Mouse (Mus musculus): ENCODE measurements around the gene Rps6kl1. TPM values are rescaled to one million over a fixed set of nuclear protein-coding genes. Genes with fewer than 3 reads are reported as not detected.

The Rps6kl1 gene
- polyA plus RNA-seq, 1 experiment from 2014 or later, result not detected

- no peak overlapping the region for H3K27ac ChIP-seq
- H3K4me3 ChIP-seq (ENCODE audit: inconsistent target), result no peak overlapping the region
- WGBS (ENCODE audit: missing documents), result 85% methylated on average over 7 of the region's 7 CpGs
- peaks cover 67% of the 10 kb centered on the region for H3K79me2 ChIP-seq (ENCODE audit: inconsistent target)
- H3K36me3 ChIP-seq (ENCODE audit: inconsistent target), result peaks cover 26% of the 10 kb centered on the region; the same call in 1 of the 2 replicates
Measured at GRCm38 (mm10) chr12:85112550-85113251, 38.4 kb downstream of the Rps6kl1 start.

- under 1% methylated on average over 82 of the region's 83 CpGs for WGBS (ENCODE audit: missing documents)
- H3K79me2 ChIP-seq (ENCODE audit: inconsistent target), result peaks cover 50% of the 10 kb centered on the region
- peak within 1 kb of the TSS; percentile 64 for H3K4me3 ChIP-seq (ENCODE audit: inconsistent target)
- peaks cover 14% of the 10 kb centered on the region; the same call in 1 of the 2 replicates for H3K36me3 ChIP-seq (ENCODE audit: inconsistent target)
- H3K27ac ChIP-seq, result peak within 1 kb of the TSS; percentile 73
Measured at GRCm38 (mm10) chr12:85110698-85111592, 40.1 kb downstream of the Rps6kl1 start, which contains the start of the genes Prox2 and Dlst. Gene Prox2 (minus strand): TSS chr12:85110759. Gene Dlst (plus strand): TSS chr12:85110833.

DNA sequence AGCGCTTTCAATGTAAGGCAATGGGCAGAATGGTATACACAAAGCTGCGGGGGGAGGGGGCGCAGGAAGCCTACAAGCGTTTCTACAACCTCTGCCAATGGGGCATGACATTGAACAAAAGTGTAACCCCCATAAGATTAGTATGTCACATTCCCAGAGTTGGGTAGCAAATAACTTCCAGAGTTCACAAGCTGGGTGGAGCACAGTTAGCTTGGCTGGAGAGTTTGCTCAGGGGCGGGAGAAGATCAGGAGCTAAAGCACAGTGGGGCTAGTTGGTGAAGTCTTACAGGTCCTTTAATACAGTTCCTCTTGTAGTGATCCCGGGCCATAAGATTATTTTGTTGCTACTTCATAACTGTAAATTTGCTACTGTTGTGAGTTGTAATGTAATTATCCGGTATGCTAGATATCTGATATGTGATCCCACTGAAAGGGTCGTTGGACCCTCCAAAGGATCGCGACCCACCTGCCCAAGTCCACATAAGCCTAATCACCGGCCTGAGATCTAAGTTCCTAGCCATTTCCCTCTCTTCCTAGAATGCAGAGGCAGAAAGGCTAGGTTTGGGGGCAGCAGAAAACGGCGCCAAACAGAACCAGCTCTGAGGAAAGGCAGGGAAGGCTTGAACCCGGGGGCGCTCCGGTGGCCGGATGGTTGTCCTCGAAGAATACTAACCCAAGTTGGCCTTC lies 40.9 kb downstream of the Rps6kl1 start:
- peaks cover 7% of the 10 kb centered on the region; the same call in 1 of the 2 replicates for H3K36me3 ChIP-seq (ENCODE audit: inconsistent target)
- H3K79me2 ChIP-seq (ENCODE audit: inconsistent target), result peaks cover 42% of the 10 kb centered on the region
- H3K27ac ChIP-seq, result peak overlapping the region; percentile 73
- 12% methylated on average over 18 of the region's 18 CpGs for WGBS (ENCODE audit: missing documents)
- H3K4me3 ChIP-seq (ENCODE audit: inconsistent target), result peak overlapping the region; percentile 64

DNA sequence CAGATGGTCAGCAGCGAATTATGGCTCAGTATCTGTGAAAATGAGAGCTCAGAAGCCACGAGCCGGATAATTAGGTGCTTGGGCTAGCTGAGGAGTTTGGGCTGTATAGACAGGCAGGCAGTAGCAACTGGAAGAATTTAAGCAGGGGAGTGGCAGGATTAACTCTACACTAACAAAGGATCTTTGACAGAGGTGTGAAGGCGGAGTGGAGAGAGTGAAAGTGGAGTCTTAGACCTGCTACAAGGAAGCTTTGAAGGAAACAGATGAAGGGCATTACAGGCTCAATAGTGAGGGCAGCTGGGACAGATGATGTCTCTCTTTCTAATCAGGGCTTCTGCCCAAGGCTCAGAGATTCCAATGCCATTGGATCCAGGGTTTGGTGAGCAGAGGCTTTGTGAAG lies 41.6 kb downstream of the Rps6kl1 start:
- no peak overlapping the region for H3K4me3 ChIP-seq (ENCODE audit: inconsistent target)
- H3K79me2 ChIP-seq (ENCODE audit: inconsistent target), result peaks cover 34% of the 10 kb centered on the region
- H3K36me3 ChIP-seq (ENCODE audit: inconsistent target), result no peaks in the 10 kb centered on the region
- WGBS (ENCODE audit: missing documents), result 98% methylated on average over 4 of the region's 4 CpGs
- peak overlapping the region; percentile 40 for H3K27ac ChIP-seq

DNA sequence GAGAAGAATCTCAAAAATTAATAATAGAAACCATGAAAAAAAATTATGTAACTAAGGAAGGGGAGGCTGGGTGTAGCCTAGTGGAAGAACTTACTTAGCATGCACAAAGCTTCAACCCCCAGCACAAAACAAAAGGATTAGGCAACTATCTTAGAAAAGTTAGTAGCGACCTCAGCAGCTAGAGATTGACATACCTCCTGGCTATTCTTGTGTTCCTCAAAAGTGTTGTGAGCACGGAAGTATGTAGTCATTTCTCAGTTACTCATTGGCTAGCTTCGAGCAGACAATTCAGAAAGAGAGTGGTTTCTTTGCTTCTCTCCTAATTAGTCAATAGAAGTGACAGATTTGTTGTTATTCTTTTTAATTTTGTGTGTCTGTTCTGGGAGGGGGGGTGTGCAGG lies 42.4 kb downstream of the Rps6kl1 start:
- Histone ChIP-seq H3K36me3 (ENCODE audit: inconsistent target) (no peaks in the 10 kb centered on the region), H3K4me3 (ENCODE audit: inconsistent target) (no peak overlapping the region), H3K79me2 (ENCODE audit: inconsistent target) (peaks cover 26% of the 10 kb centered on the region), H3K27ac (peak overlapping the region; percentile 40)
- WGBS (ENCODE audit: missing documents), result 20% methylated on average over 3 of the region's 3 CpGs

GRCm38 (mm10) chr12:85106292-85106691 lies 44.8 kb downstream of the Rps6kl1 start:
- H3K4me3 ChIP-seq (ENCODE audit: inconsistent target), result no peak overlapping the region
- no peaks in the 10 kb centered on the region for H3K36me3 ChIP-seq (ENCODE audit: inconsistent target)
- peaks cover 3% of the 10 kb centered on the region for H3K79me2 ChIP-seq (ENCODE audit: inconsistent target)
- WGBS (ENCODE audit: missing documents), result 43% methylated on average over 8 of the region's 8 CpGs
- no peak overlapping the region for H3K27ac ChIP-seq

DNA sequence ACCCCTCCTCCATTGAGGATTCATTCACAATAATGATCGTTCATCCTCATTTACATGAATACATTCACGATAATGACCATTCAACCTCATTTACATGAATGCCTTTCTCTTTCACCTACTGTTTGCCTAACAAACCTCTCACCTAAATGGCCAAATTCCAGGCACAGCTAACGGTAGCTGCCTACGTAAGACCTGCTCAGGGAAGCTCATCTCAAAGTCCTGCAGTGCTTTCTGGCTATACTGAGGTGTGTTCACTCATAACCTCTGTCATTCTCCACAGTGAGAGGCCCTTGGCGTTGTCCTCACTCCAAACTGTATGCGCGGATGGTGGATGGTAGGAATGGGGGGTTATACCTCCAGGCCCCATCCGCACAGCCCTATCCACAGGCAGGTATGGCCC lies 46.3 kb downstream of the Rps6kl1 start:
- Histone ChIP-seq H3K79me2 (ENCODE audit: inconsistent target) (no peaks in the 10 kb centered on the region), H3K4me3 (ENCODE audit: inconsistent target) (no peak overlapping the region), H3K36me3 (ENCODE audit: inconsistent target) (no peaks in the 10 kb centered on the region), H3K27ac (no peak overlapping the region)
- WGBS (ENCODE audit: missing documents), result 95% methylated on average over 8 of the region's 8 CpGs

GRCm38 (mm10) chr12:85103096-85103495 lies 48.0 kb downstream of the Rps6kl1 start:
- Histone ChIP-seq H3K4me3 (ENCODE audit: inconsistent target) (no peak overlapping the region), H3K36me3 (ENCODE audit: inconsistent target) (no peaks in the 10 kb centered on the region), H3K79me2 (ENCODE audit: inconsistent target) (no peaks in the 10 kb centered on the region), H3K27ac (no peak overlapping the region)
- WGBS (ENCODE audit: missing documents), result 90% methylated on average over 8 of the region's 8 CpGs

GRCm38 (mm10) chr12:85101521-85102106 lies 49.5 kb downstream of the Rps6kl1 start:
- H3K4me3 ChIP-seq (ENCODE audit: inconsistent target), result no peak overlapping the region
- H3K27ac ChIP-seq, result no peak overlapping the region
- no peaks in the 10 kb centered on the region for H3K79me2 ChIP-seq (ENCODE audit: inconsistent target)
- no peaks in the 10 kb centered on the region for H3K36me3 ChIP-seq (ENCODE audit: inconsistent target)
- WGBS (ENCODE audit: missing documents), result 95% methylated on average over 4 of the region's 5 CpGs

GRCm38 (mm10) chr12:85101001-85101400 lies 50.1 kb downstream of the Rps6kl1 start:
- Histone ChIP-seq H3K79me2 (ENCODE audit: inconsistent target) (no peaks in the 10 kb centered on the region), H3K27ac (no peak overlapping the region), H3K4me3 (ENCODE audit: inconsistent target) (no peak overlapping the region), H3K36me3 (ENCODE audit: inconsistent target) (no peaks in the 10 kb centered on the region)
- 94% methylated on average over 13 of the region's 14 CpGs for WGBS (ENCODE audit: missing documents)

DNA sequence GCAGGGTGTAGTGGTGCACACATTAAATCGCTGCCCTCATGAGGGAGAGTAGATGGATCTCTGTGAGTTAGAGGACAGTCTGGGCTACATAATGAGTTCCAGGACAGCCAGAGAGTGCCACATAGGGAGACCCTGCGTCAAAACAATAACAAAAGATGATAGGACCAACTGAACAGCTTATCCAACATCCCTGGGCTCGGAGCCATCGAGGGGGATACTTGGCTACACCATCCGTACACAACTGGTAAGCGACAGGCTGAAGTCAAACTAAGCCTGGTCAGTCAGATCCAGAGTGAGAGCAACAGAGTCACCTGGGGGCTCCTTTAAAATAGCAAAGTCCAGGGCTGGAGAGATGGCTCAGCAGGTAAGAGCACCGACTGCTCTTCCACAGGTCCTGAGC lies 55.2 kb downstream of the Rps6kl1 start:
- Histone ChIP-seq H3K27ac (no peak overlapping the region), H3K79me2 (ENCODE audit: inconsistent target) (no peaks in the 10 kb centered on the region), H3K36me3 (ENCODE audit: inconsistent target) (no peaks in the 10 kb centered on the region), H3K4me3 (ENCODE audit: inconsistent target) (no peak overlapping the region)
- 94% methylated on average over 7 of the region's 7 CpGs for WGBS (ENCODE audit: missing documents)

GRCm38 (mm10) chr12:85095146-85095545 lies 55.9 kb downstream of the Rps6kl1 start:
- H3K36me3 ChIP-seq (ENCODE audit: inconsistent target), result no peaks in the 10 kb centered on the region
- no peak overlapping the region for H3K27ac ChIP-seq
- 96% methylated on average over 11 of the region's 11 CpGs for WGBS (ENCODE audit: missing documents)
- H3K4me3 ChIP-seq (ENCODE audit: inconsistent target), result no peak overlapping the region
- no peaks in the 10 kb centered on the region for H3K79me2 ChIP-seq (ENCODE audit: inconsistent target)

GRCm38 (mm10) chr12:85094706-85095105 lies 56.4 kb downstream of the Rps6kl1 start:
- 87% methylated on average over 8 of the region's 10 CpGs for WGBS (ENCODE audit: missing documents)

GRCm38 (mm10) chr12:85094010-85094409 lies 57.1 kb downstream of the Rps6kl1 start:
- no peaks in the 10 kb centered on the region for H3K36me3 ChIP-seq (ENCODE audit: inconsistent target)
- 22% methylated on average over 14 of the region's 14 CpGs for WGBS (ENCODE audit: missing documents)

More at GRCm38 (mm10) chr12:85094706-85095105, 56.4 kb downstream of the Rps6kl1 start:
- H3K36me3 ChIP-seq (ENCODE audit: inconsistent target), result no peaks in the 10 kb centered on the region
- no peak overlapping the region for H3K4me3 ChIP-seq (ENCODE audit: inconsistent target)
- no peak overlapping the region for H3K27ac ChIP-seq
- H3K79me2 ChIP-seq (ENCODE audit: inconsistent target), result no peaks in the 10 kb centered on the region

More at GRCm38 (mm10) chr12:85094010-85094409, 57.1 kb downstream of the Rps6kl1 start:
- no peak overlapping the region for H3K4me3 ChIP-seq (ENCODE audit: inconsistent target)
- no peaks in the 10 kb centered on the region for H3K79me2 ChIP-seq (ENCODE audit: inconsistent target)
- no peak overlapping the region for H3K27ac ChIP-seq

All from macrophage (primary cell).